Mouse (Mus musculus) liver (tissue): Measurements from ENCODE around the gene Scap.
"Not testable (repeated sequence)": the region's sequence is repeated elsewhere in the genome, so short reads cannot be mapped to it uniquely, and the experiment has no call there.

ENCODE experiments used
- DNase-seq: peaks from one replicate; pipeline ENCODE4 v3.0.0-alpha.2; 2020; ENCODE audit warnings: mixed read lengths

Gene Scap

DNA sequence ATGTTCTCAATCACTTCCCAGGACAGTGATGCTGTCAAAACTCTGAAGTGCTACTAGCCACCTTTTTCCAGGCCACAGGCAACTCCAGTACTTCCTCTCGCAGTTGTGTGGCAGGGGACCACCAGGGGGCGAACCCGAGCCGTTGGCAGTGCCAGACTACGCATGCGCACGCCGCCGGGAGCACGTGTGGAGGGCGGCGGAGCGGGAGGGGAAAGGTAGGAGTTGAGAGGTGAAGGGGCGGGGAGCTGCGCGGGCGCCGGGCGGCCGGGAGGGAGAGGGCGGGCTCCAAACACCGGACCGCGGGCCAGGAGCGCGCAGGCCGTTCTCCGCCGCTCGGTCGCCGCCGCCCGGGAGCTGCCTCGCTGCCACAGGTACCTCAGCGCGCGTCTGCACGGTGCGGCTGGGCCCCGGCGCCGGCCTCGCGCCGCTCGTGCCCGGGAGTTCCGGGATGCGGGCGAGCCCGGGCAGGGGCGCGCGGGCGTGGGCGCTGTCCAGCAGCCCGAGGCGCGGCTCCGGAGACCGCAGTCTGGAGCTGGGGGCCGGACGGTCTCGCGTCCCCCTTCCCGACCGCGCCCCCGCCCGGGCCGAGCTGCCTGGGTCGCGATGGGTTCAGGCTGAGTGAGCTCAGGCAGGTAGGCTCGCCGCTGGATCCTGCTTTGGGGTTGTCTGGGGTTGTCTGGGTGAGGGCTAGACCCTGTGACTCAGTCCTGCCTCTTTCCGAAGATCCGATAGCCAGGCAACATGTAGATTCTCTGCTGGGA is at the start of gene Scap:
TSS of gene Scap (plus strand) at position 154 of the 761 bp plus-strand sequence.
- peak; percentile 96 for DNase-seq

DNA sequence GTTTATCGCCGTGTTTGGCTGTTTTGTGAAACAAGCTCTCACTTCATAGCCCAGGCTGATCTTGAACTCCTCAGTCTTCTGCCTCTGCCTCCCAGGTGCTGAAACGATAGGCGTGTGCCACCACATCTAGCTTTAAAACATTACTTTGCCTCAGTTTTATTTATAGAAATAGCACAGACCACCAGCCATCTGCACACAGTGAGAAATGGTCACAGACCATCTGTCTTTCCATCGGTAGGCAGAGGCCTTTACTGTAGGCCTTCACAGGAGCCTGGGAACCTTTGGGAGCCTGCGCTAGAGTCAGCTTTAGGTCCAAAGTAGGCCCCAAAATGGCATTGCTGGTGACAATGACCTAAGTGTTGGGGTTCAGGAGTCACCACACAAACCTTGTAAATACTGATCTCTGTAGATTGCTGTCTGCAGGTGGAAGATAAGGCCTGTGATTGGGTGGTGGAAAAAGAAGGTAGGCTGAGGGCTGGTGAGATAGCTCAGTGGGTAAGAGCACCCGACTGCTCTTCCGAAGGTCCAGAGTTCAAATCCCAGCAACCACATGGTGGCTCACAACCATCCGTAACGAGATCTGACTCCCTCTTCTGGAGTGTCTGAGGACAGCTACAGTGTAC is 48.9 kb upstream of the Scap start:
- no peak for DNase-seq

GRCm38 (mm10) chr9:110287321-110287924 is 45.7 kb upstream of the Scap start:
- DNase-seq, result no peak

GRCm38 (mm10) chr9:110293254-110293718 is 39.8 kb upstream of the Scap start:
- no peak for DNase-seq

GRCm38 (mm10) chr9:110293873-110294415 is 39.1 kb upstream of the Scap start:
- DNase-seq, result no peak

DNA sequence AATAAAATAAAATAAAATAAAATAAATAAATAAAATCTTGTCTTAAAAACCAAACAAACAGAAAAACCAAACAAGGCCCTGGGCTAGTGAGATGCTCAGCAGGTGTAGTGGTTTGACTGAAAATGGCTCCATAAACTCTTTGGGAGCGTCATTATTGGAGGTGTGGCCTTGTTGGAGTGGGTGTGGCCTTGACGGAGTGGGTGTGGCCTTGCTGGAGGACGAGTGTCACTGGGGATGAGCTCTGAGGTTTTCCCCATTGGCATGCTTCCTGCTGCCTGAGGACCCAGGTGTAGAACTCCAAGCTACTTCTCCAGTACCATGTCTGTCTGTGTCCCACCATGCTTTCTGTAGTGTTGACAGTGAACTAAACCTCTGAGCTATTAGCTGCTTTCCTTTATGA is 38.3 kb upstream of the Scap start:
- peak; percentile 16 for DNase-seq

GRCm38 (mm10) chr9:110296867-110297627 is 36.0 kb upstream of the Scap start:
- peak; percentile 75 for DNase-seq

- peak; percentile 36 for DNase-seq
Measured at GRCm38 (mm10) chr9:110304516-110304915, 28.6 kb upstream of the Scap start.

GRCm38 (mm10) chr9:110304969-110305651 is 28.0 kb upstream of the Scap start, which contains the start of gene Elp6:
TSS of gene Elp6 (plus strand) at chr9:110305173.
- DNase-seq, result peak; percentile 91

- DNase-seq, result no peak
Measured at GRCm38 (mm10) chr9:110306371-110306770, 26.7 kb upstream of the Scap start.

DNA sequence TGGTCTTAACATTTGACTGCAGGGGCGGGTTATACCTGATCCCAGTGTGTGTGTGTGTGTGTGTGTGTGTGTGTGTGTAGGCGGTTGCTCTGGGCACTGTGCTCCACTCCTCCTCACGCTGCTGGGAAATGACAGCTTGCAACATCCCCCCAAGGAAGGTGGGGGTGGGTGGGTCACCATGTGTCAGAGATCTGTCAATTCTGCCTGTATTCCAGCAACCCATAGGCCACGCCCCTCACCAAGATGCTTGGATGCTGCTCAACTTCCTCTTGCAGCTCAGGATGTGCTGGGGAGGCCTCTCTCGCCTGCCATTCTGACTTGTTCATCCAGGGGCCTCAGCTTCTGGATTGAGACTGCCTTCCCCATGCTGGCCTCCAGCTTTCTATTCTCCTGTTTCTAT is 18.4 kb upstream of the Scap start:
- DNase-seq, result no peak

DNA sequence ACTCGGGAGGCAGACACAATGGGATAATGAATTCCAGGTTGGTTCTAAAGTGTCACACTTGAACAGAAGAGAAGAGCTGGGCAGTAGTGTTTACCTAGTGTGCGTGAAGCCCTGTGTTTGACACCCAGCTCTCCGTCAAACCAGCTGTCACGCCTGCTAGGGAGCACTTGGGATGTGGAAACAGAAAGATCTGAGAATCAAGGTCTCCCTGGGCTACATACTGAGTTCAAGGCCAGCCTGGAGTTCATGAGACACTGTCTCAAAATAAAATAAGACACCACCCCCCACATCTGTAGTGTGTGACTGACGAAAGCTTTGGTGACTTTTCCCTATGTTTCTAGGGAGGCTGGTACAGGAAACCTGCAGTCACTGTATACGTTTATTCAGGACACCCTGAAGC is 17.7 kb upstream of the Scap start:
- no peak for DNase-seq

- no peak for DNase-seq
Measured at GRCm38 (mm10) chr9:110315904-110316303, 17.2 kb upstream of the Scap start.

DNA sequence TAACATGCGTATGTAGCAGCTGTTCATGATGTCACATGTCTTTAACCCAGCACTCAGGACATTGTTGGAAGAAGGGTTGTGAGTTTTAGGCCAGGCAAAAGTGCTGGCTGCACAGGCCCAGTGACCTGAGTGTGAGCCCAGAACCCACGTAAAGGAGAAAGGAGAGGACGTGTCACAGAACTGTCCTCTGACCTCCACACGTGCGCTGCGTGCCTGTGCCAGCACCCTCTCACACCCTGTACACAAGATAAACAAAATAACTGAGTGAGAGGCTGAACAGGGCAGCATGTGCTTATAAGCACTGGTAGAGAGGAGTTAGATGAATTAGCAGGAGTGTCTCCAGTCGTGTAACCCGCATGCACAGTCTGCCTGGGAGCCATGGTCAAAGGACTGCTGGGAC is 16.6 kb upstream of the Scap start:
- no peak for DNase-seq

- no peak for DNase-seq
Measured at GRCm38 (mm10) chr9:110320769-110321168, 12.3 kb upstream of the Scap start.

DNA sequence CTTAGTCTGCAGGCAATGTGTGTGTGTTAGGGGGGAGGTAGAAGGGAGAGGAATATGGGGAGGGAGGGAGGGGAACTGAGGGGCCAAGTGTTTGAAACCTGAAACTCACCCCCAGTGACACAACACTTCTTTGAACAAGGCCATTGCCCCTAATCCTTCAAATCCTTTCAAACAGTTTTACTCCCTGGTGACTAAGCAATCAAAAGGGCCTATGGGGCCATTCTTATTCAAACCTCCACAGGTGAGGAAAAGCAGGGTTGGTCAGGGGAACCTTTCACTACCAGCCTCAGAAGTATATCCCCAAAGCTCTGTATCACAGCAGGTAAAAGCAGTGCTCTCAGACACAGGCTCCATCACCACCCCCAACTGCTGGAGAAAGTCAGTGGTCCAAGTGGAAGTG is 10.1 kb upstream of the Scap start:
- no peak for DNase-seq

DNA sequence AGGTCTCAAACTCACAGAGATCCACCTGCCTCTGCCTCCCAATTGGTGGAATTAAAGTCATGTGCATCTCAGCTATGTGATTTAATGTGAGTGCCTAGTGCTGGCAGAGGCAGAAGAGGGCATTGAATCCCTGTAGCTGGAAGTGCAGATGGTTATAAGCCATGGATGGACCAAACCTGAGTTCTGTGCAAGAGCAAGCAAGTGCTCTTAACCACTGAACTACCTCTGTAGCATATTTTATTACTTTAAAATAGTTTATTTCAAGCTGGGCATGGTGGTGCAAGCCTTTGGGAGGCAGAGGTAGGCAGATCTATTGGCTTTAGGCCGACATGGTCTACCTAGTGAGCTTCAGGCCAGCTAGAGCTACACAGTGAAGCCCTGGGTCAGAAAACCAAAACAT is 8.9 kb upstream of the Scap start:
- DNase-seq, result no peak

DNA sequence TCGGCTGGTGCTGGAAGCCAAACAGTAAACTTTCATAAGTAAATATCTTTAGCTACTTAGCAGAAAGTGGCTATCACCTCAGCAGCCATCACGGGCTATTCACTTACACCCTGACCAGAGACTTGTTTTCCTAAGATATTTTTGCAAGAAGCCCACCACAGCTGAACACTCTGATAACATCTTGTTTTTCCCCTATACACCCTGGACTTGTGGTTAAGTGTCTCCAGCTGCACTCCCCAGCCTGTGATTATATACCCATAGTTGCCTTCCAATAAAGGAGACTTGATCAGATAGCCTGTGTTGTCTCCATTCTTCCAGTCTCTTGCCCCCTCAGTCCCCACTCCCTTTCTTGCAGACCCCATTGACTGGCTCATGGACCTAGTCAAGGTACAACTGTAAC is 4.9 kb upstream of the Scap start:
- DNase-seq, result no peak

GRCm38 (mm10) chr9:110328946-110329630 is 4.0 kb upstream of the Scap start:
- no peak for DNase-seq

GRCm38 (mm10) chr9:110329655-110330054 is 3.4 kb upstream of the Scap start:
- DNase-seq, result no peak

DNA sequence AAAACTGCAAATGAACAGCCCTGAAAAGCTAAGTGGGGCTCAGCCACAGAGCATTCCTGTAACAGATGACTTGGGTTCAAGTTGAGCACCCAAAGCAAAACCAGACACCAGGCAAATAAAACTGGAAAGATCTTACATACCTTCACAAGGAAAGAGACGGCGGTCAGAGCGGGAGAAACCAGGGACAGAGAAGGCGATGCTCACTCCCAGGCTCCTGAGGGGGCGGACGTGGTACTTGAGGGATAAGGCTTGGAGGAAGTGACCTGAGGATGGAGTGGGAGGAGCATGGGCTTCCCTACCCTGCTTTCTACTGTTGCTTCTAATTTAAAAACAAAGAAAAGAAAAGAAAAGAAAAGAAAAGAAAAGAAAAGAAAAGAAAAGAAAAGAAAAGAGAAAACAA is 2.7 kb upstream of the Scap start:
- DNase-seq, result no peak

GRCm38 (mm10) chr9:110330913-110331312 is 2.2 kb upstream of the Scap start:
- not testable (repeated sequence) for DNase-seq
